Mouse (Mus musculus): ENCODE results near the gene Fus.

- TF ChIP-seq CTCF (IDR thresholded peaks at IDR 0.05; ENCODE audit: control insufficient read depth, insufficient read depth, low read length) (no peak), POLR2A (IDR thresholded peaks at IDR 0.05; ENCODE audit: borderline replicate concordance, control insufficient read depth, low read depth, low read length) (no peak)
Measured at GRCm38 (mm10) chr7:127928596-127928995, 38.7 kb upstream of the Fus start.
